Mouse (Mus musculus) lung, embryonic 15.5 days (tissue): ENCODE results near the gene Cdkal1. TPM values are rescaled to one million over a fixed set of nuclear protein-coding genes. Genes with fewer than 3 reads are reported as not detected.

Experiments used
- ATAC-seq: fragments of 200-750 bp; cut with Nextera tagmentation; 2 replicates; pipeline ENCODE4 v1.8.0; 2017; ENCODE audit warnings: moderate number of reproducible peaks, borderline replicate concordance; ENCODE audit not compliant: low FRiP score, low TSS enrichment; ENCODE audit errors: extremely low read depth
- H3K27ac ChIP-seq: fragments of 300-500 bp; sonication (generic); 2 replicates; pipeline ENCODE4 v1.5.1; 2015; ENCODE audit warnings: moderate library complexity, mild to moderate bottlenecking, inconsistent platforms
- H3K27me3 ChIP-seq: fragments of 300-500 bp; sonication (generic); 2 replicates; pipeline ENCODE4 v1.6.1; 2015; ENCODE audit warnings: inconsistent platforms
- H3K36me3 ChIP-seq: fragments of 300-500 bp; sonication (generic); 2 replicates; pipeline ENCODE4 v1.6.1; 2015; ENCODE audit warnings: inconsistent platforms
- H3K4me1 ChIP-seq: fragments of 300-500 bp; sonication (generic); 2 replicates; pipeline ENCODE4 v1.6.1; 2015; ENCODE audit warnings: inconsistent platforms
- H3K4me2 ChIP-seq: fragments of 300-500 bp; sonication (generic); 2 replicates; pipeline ENCODE4 v1.6.1; 2015; ENCODE audit warnings: inconsistent platforms, mild to moderate bottlenecking, moderate library complexity
- H3K4me3 ChIP-seq: fragments of 300-500 bp; sonication (generic); 2 replicates; pipeline ENCODE4 v1.5.1; 2015; ENCODE audit warnings: mild to moderate bottlenecking, inconsistent platforms
- H3K9ac ChIP-seq: fragments of 300-500 bp; sonication (generic); 2 replicates; pipeline ENCODE4 v1.6.1; 2015; ENCODE audit warnings: inconsistent platforms
- H3K9me3 ChIP-seq: fragments of 300-500 bp; sonication (generic); 2 replicates; pipeline ENCODE4 v1.6.1; 2016; ENCODE audit warnings: inconsistent platforms
- WGBS: fragments of 180-500 bp; shearing (Covaris S2); methylation state at CpG from one replicate; pipeline ENCODE4 v1.1.7; 2015; 5-methylcytosine and 5-hydroxymethylcytosine counted together
- polyA plus RNA-seq: library from polyadenylated mRNA; unstranded; fragments of >200 nt; fragmentation: Nextera tagmentation; extraction: Ambion mirVana; gene quantifications from 2 replicates; pipeline ENCODE4 v1.2.1, GENCODE M21; 2015

Cdkal1 gene
- polyA plus RNA-seq, 1 experiment from 2014 or later = 34.0 TPM

GRCm38 (mm10) chr13:29407619-29408018 lies 447.9 kb downstream of the Cdkal1 start:
- Histone ChIP-seq H3K9ac (no peak overlapping the region), H3K36me3 (no peaks in the 10 kb centered on the region), H3K9me3 (no peaks in the 10 kb centered on the region), H3K27me3 (no peaks in the 10 kb centered on the region), H3K4me2 (no peak overlapping the region), H3K27ac (no peak overlapping the region), H3K4me1 (no peaks in the 10 kb centered on the region), H3K4me3 (no peak overlapping the region)
- ATAC-seq = no peak
- 83% methylated on average over 1 of the region's 1 CpGs for WGBS

- WGBS = 52% methylated on average over 5 of the region's 5 CpGs
- Histone ChIP-seq H3K4me1 (no peaks in the 10 kb centered on the region), H3K4me2 (no peak overlapping the region), H3K36me3 (no peaks in the 10 kb centered on the region), H3K4me3 (no peak overlapping the region), H3K9me3 (no peaks in the 10 kb centered on the region), H3K27me3 (no peaks in the 10 kb centered on the region), H3K27ac (no peak overlapping the region), H3K9ac (no peak overlapping the region)
- ATAC-seq = no peak
These were observed 450.2 kb downstream of the Cdkal1 start for GRCm38 (mm10) chr13:29405316-29405715.

- no peaks in the 10 kb centered on the region for H3K27me3 ChIP-seq
- no peak for ATAC-seq
- no peak overlapping the region for H3K27ac ChIP-seq
- 72% methylated on average over 5 of the region's 5 CpGs for WGBS
- no peak overlapping the region for H3K9ac ChIP-seq
- no peak overlapping the region for H3K4me2 ChIP-seq
- no peaks in the 10 kb centered on the region for H3K36me3 ChIP-seq
- H3K9me3 ChIP-seq = no peaks in the 10 kb centered on the region
- no peaks in the 10 kb centered on the region for H3K4me1 ChIP-seq
- H3K4me3 ChIP-seq = no peak overlapping the region
These were observed 452.3 kb downstream of the Cdkal1 start for GRCm38 (mm10) chr13:29403217-29403616.

- no peak overlapping the region for H3K4me2 ChIP-seq
- H3K27me3 ChIP-seq = no peaks in the 10 kb centered on the region
- no peak overlapping the region for H3K27ac ChIP-seq
- no peaks in the 10 kb centered on the region for H3K9me3 ChIP-seq
- no peak overlapping the region for H3K4me3 ChIP-seq
- H3K9ac ChIP-seq = no peak overlapping the region
- 70% methylated on average over 3 of the region's 3 CpGs for WGBS
- no peaks in the 10 kb centered on the region for H3K36me3 ChIP-seq
- ATAC-seq = no peak
- no peaks in the 10 kb centered on the region for H3K4me1 ChIP-seq
These were observed 452.9 kb downstream of the Cdkal1 start for GRCm38 (mm10) chr13:29402526-29403040.

GRCm38 (mm10) chr13:29399908-29400307 lies 455.6 kb downstream of the Cdkal1 start:
- Histone ChIP-seq H3K27me3 (no peaks in the 10 kb centered on the region), H3K4me1 (no peaks in the 10 kb centered on the region), H3K4me2 (no peak overlapping the region), H3K9ac (no peak overlapping the region), H3K4me3 (no peak overlapping the region), H3K36me3 (no peaks in the 10 kb centered on the region), H3K27ac (no peak overlapping the region), H3K9me3 (no peaks in the 10 kb centered on the region)
- no peak for ATAC-seq
- 40% methylated on average over 5 of the region's 5 CpGs for WGBS

- Histone ChIP-seq H3K9me3 (no peaks in the 10 kb centered on the region), H3K27ac (no peak overlapping the region), H3K36me3 (no peaks in the 10 kb centered on the region), H3K4me2 (no peak overlapping the region), H3K9ac (no peak overlapping the region), H3K4me1 (no peaks in the 10 kb centered on the region), H3K27me3 (no peaks in the 10 kb centered on the region), H3K4me3 (no peak overlapping the region)
- no peak for ATAC-seq
- WGBS = 58% methylated on average over 2 of the region's 2 CpGs
These were observed 457.0 kb downstream of the Cdkal1 start for GRCm38 (mm10) chr13:29398456-29398855.

- no peak overlapping the region for H3K9ac ChIP-seq
- H3K27ac ChIP-seq = no peak overlapping the region
- no peak overlapping the region for H3K4me3 ChIP-seq
- no peaks in the 10 kb centered on the region for H3K9me3 ChIP-seq
- WGBS = 85% methylated on average over 4 of the region's 4 CpGs
- no peak overlapping the region for H3K4me2 ChIP-seq
- ATAC-seq = no peak
- H3K36me3 ChIP-seq = no peaks in the 10 kb centered on the region
- no peaks in the 10 kb centered on the region for H3K4me1 ChIP-seq
- H3K27me3 ChIP-seq = no peaks in the 10 kb centered on the region
These were observed 459.8 kb downstream of the Cdkal1 start for GRCm38 (mm10) chr13:29395694-29396093.

GRCm38 (mm10) chr13:29390025-29390424 lies 465.4 kb downstream of the Cdkal1 start:
- H3K36me3 ChIP-seq = no peaks in the 10 kb centered on the region
- WGBS = 68% methylated on average over 5 of the region's 5 CpGs
- H3K4me1 ChIP-seq = no peaks in the 10 kb centered on the region
- no peak overlapping the region for H3K9ac ChIP-seq
- H3K9me3 ChIP-seq = no peaks in the 10 kb centered on the region
- no peak overlapping the region for H3K4me3 ChIP-seq
- no peak for ATAC-seq
- H3K27me3 ChIP-seq = no peaks in the 10 kb centered on the region
- H3K27ac ChIP-seq = no peak overlapping the region
- no peak overlapping the region for H3K4me2 ChIP-seq

- Histone ChIP-seq H3K27ac (no peak overlapping the region), H3K4me3 (no peak overlapping the region), H3K36me3 (no peaks in the 10 kb centered on the region), H3K27me3 (no peaks in the 10 kb centered on the region), H3K4me1 (no peaks in the 10 kb centered on the region), H3K9ac (no peak overlapping the region), H3K9me3 (no peaks in the 10 kb centered on the region), H3K4me2 (no peak overlapping the region)
- 68% methylated on average over 3 of the region's 3 CpGs for WGBS
- ATAC-seq = no peak
These were observed 466.6 kb downstream of the Cdkal1 start for GRCm38 (mm10) chr13:29388918-29389317.

- Histone ChIP-seq H3K36me3 (no peaks in the 10 kb centered on the region), H3K4me3 (no peak overlapping the region), H3K27me3 (no peaks in the 10 kb centered on the region), H3K4me2 (no peak overlapping the region), H3K4me1 (no peaks in the 10 kb centered on the region), H3K9me3 (no peaks in the 10 kb centered on the region), H3K27ac (no peak overlapping the region), H3K9ac (no peak overlapping the region)
- ATAC-seq = no peak
- WGBS = 69% methylated on average over 2 of the region's 2 CpGs
These were observed 477.9 kb downstream of the Cdkal1 start for GRCm38 (mm10) chr13:29377572-29377971.

- WGBS = 34% methylated on average over 3 of the region's 3 CpGs
- H3K4me1 ChIP-seq = peaks cover 11% of the 10 kb centered on the region; the same call in 1 of the 2 replicates
- no peak overlapping the region for H3K4me2 ChIP-seq
- H3K36me3 ChIP-seq = no peaks in the 10 kb centered on the region
- ATAC-seq = no peak
- H3K9ac ChIP-seq = no peak overlapping the region
- H3K27ac ChIP-seq = no peak overlapping the region
- H3K27me3 ChIP-seq = no peaks in the 10 kb centered on the region
- H3K4me3 ChIP-seq = no peak overlapping the region
- no peaks in the 10 kb centered on the region for H3K9me3 ChIP-seq
These were observed 483.6 kb downstream of the Cdkal1 start for GRCm38 (mm10) chr13:29371916-29372315.

GRCm38 (mm10) chr13:29371466-29371771 lies 484.1 kb downstream of the Cdkal1 start:
- WGBS = 61% methylated on average over 4 of the region's 4 CpGs
- ATAC-seq = no peak

More at GRCm38 (mm10) chr13:29371466-29371771, 484.1 kb downstream of the Cdkal1 start:
- Histone ChIP-seq H3K4me2 (no peak overlapping the region), H3K4me3 (no peak overlapping the region), H3K27me3 (no peaks in the 10 kb centered on the region), H3K9ac (no peak overlapping the region), H3K27ac (no peak overlapping the region), H3K36me3 (no peaks in the 10 kb centered on the region), H3K4me1 (peaks cover 11% of the 10 kb centered on the region; the same call in 1 of the 2 replicates), H3K9me3 (no peaks in the 10 kb centered on the region)
